Mouse (Mus musculus) lung, embryonic 16.5 days (tissue): Measurements from ENCODE around the gene Zfp839. TPM values are rescaled to one million over a fixed set of nuclear protein-coding genes. Genes with fewer than 3 reads are reported as not detected.

Source experiments
- ATAC-seq: fragments of 200-750 bp; cut with Nextera tagmentation; 2 replicates; pipeline ENCODE4 v1.8.0; 2017; ENCODE audit warnings: low read depth, mild to moderate bottlenecking, moderate library complexity
- H3K27ac ChIP-seq: fragments of 300-500 bp; sonication (generic); 2 replicates; pipeline ENCODE4 v1.5.1; 2014; ENCODE audit warnings: mild to moderate bottlenecking, control low read depth, low read length
- H3K27me3 ChIP-seq: fragments of 300-500 bp; sonication (generic); 2 replicates; pipeline ENCODE4 v1.6.1; 2014; ENCODE audit warnings: low read depth, low read length, mixed read lengths; ENCODE audit not compliant: control insufficient read depth, insufficient read depth
- H3K36me3 ChIP-seq: fragments of 300-500 bp; sonication (generic); 2 replicates; pipeline ENCODE4 v1.6.1; 2014; ENCODE audit warnings: low read length; ENCODE audit not compliant: control insufficient read depth, insufficient read depth
- H3K4me1 ChIP-seq: fragments of 300-500 bp; sonication (generic); replicated peaks from 2 replicates; pipeline ENCODE4 v1.6.1; 2014; ENCODE audit warnings: low read length, mixed read lengths; ENCODE audit not compliant: control insufficient read depth, insufficient read depth
- H3K4me2 ChIP-seq: fragments of 300-500 bp; sonication (generic); 2 replicates; pipeline ENCODE4 v1.6.1; 2014; ENCODE audit warnings: low read depth, low read length, control low read depth
- H3K4me3 ChIP-seq: fragments of 300-500 bp; sonication (generic); 2 replicates; pipeline ENCODE4 v1.5.1; 2014; ENCODE audit warnings: mild to moderate bottlenecking, low read length, control low read depth
- H3K9ac ChIP-seq: fragments of 300-500 bp; sonication (generic); 2 replicates; pipeline ENCODE4 v1.6.1; 2014; ENCODE audit warnings: low read length, control low read depth
- H3K9me3 ChIP-seq: fragments of 300-500 bp; sonication (generic); 2 replicates; pipeline ENCODE4 v1.6.1; 2016; ENCODE audit warnings: low read length; ENCODE audit not compliant: control insufficient read depth
- WGBS: fragments of 180-500 bp; shearing (Covaris S2); extraction: QIAGEN DNeasy Blood & Tissue Kit; methylation state at CpG from one replicate; pipeline ENCODE4 v1.1.7; 2014; 5-methylcytosine and 5-hydroxymethylcytosine counted together
- polyA plus RNA-seq: library from polyadenylated mRNA; unstranded; fragments of >200 nt; fragmentation: Nextera tagmentation; extraction: Ambion mirVana; gene quantifications from 2 replicates; pipeline ENCODE4 v1.2.1, GENCODE M21; 2015

The Zfp839 gene
- polyA plus RNA-seq, 1 experiment from 2014 or later, result 5.8 TPM

GRCm38 (mm10) chr12:110861256-110861655 lies 11.2 kb downstream of the Zfp839 start:
- H3K4me1 ChIP-seq, result no peaks in the 10 kb centered on the region
- H3K27ac ChIP-seq, result no peak overlapping the region
- H3K4me2 ChIP-seq, result no peak overlapping the region
- no peaks in the 10 kb centered on the region for H3K9me3 ChIP-seq
- H3K36me3 ChIP-seq, result peaks cover 6% of the 10 kb centered on the region; the same call in 1 of the 2 replicates
- WGBS, result 44% methylated on average over 7 of the region's 7 CpGs
- H3K9ac ChIP-seq, result no peak overlapping the region
- H3K4me3 ChIP-seq, result no peak overlapping the region
- H3K27me3 ChIP-seq, result no peaks in the 10 kb centered on the region
- no peak for ATAC-seq

- H3K27me3 ChIP-seq, result no peaks in the 10 kb centered on the region
- H3K4me1 ChIP-seq, result no peaks in the 10 kb centered on the region
- no peaks in the 10 kb centered on the region for H3K9me3 ChIP-seq
- H3K4me3 ChIP-seq, result no peak overlapping the region
- H3K9ac ChIP-seq, result no peak overlapping the region
- H3K27ac ChIP-seq, result no peak overlapping the region
- H3K4me2 ChIP-seq, result no peak overlapping the region
- no peak for ATAC-seq
- H3K36me3 ChIP-seq, result peaks cover 10% of the 10 kb centered on the region
- 86% methylated on average over 6 of the region's 6 CpGs for WGBS
Measured at GRCm38 (mm10) chr12:110864008-110864407, 14.0 kb downstream of the Zfp839 start.

- Histone ChIP-seq H3K9ac (no peak overlapping the region), H3K4me3 (no peak overlapping the region), H3K27me3 (no peaks in the 10 kb centered on the region), H3K27ac (no peak overlapping the region), H3K4me1 (no peaks in the 10 kb centered on the region), H3K36me3 (peaks cover 16% of the 10 kb centered on the region), H3K4me2 (no peak overlapping the region), H3K9me3 (no peaks in the 10 kb centered on the region)
- 63% methylated on average over 5 of the region's 6 CpGs for WGBS
- ATAC-seq, result no peak
Measured at GRCm38 (mm10) chr12:110865571-110865970, 15.5 kb downstream of the Zfp839 start.

GRCm38 (mm10) chr12:110865989-110866388 lies 15.9 kb downstream of the Zfp839 start:
- 85% methylated on average over 10 of the region's 10 CpGs for WGBS
- H3K27me3 ChIP-seq, result no peaks in the 10 kb centered on the region
- no peaks in the 10 kb centered on the region for H3K9me3 ChIP-seq
- no peaks in the 10 kb centered on the region for H3K4me1 ChIP-seq
- H3K36me3 ChIP-seq, result peaks cover 16% of the 10 kb centered on the region
- no peak for ATAC-seq
- no peak overlapping the region for H3K4me2 ChIP-seq
- H3K9ac ChIP-seq, result no peak overlapping the region
- no peak overlapping the region for H3K4me3 ChIP-seq
- H3K27ac ChIP-seq, result no peak overlapping the region

- 86% methylated on average over 4 of the region's 4 CpGs for WGBS
- H3K36me3 ChIP-seq, result peaks cover 27% of the 10 kb centered on the region
- ATAC-seq, result no peak
Measured at GRCm38 (mm10) chr12:110870107-110870506, 20.1 kb downstream of the Zfp839 start.

GRCm38 (mm10) chr12:110871247-110871646 lies 21.2 kb downstream of the Zfp839 start:
- 72% methylated on average over 5 of the region's 5 CpGs for WGBS
- no peak overlapping the region for H3K4me3 ChIP-seq
- no peaks in the 10 kb centered on the region for H3K27me3 ChIP-seq
- H3K4me1 ChIP-seq, result no peaks in the 10 kb centered on the region
- no peak overlapping the region for H3K27ac ChIP-seq
- H3K9me3 ChIP-seq, result no peaks in the 10 kb centered on the region
- H3K4me2 ChIP-seq, result no peak overlapping the region
- no peak overlapping the region for H3K9ac ChIP-seq
- ATAC-seq, result no peak
- H3K36me3 ChIP-seq, result peaks cover 32% of the 10 kb centered on the region

More at GRCm38 (mm10) chr12:110870107-110870506, 20.1 kb downstream of the Zfp839 start:
- Histone ChIP-seq H3K4me1 (no peaks in the 10 kb centered on the region), H3K4me3 (no peak overlapping the region), H3K27ac (no peak overlapping the region), H3K4me2 (no peak overlapping the region), H3K9ac (no peak overlapping the region), H3K9me3 (no peaks in the 10 kb centered on the region), H3K27me3 (no peaks in the 10 kb centered on the region)

- WGBS, result 82% methylated on average over 2 of the region's 2 CpGs
- H3K4me2 ChIP-seq, result no peak overlapping the region
- no peaks in the 10 kb centered on the region for H3K27me3 ChIP-seq
- H3K9ac ChIP-seq, result no peak overlapping the region
- no peak for ATAC-seq
- H3K36me3 ChIP-seq, result peaks cover 32% of the 10 kb centered on the region
- H3K27ac ChIP-seq, result no peak overlapping the region
- H3K4me3 ChIP-seq, result no peak overlapping the region
- no peaks in the 10 kb centered on the region for H3K4me1 ChIP-seq
- H3K9me3 ChIP-seq, result no peaks in the 10 kb centered on the region
Measured at GRCm38 (mm10) chr12:110875351-110875750, 25.3 kb downstream of the Zfp839 start.

- H3K9me3 ChIP-seq, result no peaks in the 10 kb centered on the region
- H3K4me3 ChIP-seq, result no peak overlapping the region
- ATAC-seq, result no peak
- no peaks in the 10 kb centered on the region for H3K4me1 ChIP-seq
- no peak overlapping the region for H3K4me2 ChIP-seq
- WGBS, result 86% methylated on average over 7 of the region's 7 CpGs
- H3K27me3 ChIP-seq, result no peaks in the 10 kb centered on the region
- no peak overlapping the region for H3K9ac ChIP-seq
- H3K27ac ChIP-seq, result no peak overlapping the region
- peaks cover 17% of the 10 kb centered on the region for H3K36me3 ChIP-seq
Measured at GRCm38 (mm10) chr12:110882291-110882690, 32.2 kb downstream of the Zfp839 start.

- 93% methylated on average over 2 of the region's 2 CpGs for WGBS
Measured at GRCm38 (mm10) chr12:110885251-110885650, 35.2 kb downstream of the Zfp839 start.

GRCm38 (mm10) chr12:110888106-110888505 lies 38.1 kb downstream of the Zfp839 start:
- no peak for ATAC-seq
- peaks cover 15% of the 10 kb centered on the region for H3K4me1 ChIP-seq
- peak overlapping the region; percentile 76 for H3K9ac ChIP-seq
- no peaks in the 10 kb centered on the region for H3K9me3 ChIP-seq
- WGBS, result 33% methylated on average over 12 of the region's 12 CpGs
- no peak overlapping the region for H3K27ac ChIP-seq
- peaks cover 5% of the 10 kb centered on the region; the same call in 1 of the 2 replicates for H3K36me3 ChIP-seq
- peak overlapping the region; percentile 88 for H3K4me2 ChIP-seq
- H3K27me3 ChIP-seq, result no peaks in the 10 kb centered on the region
- peak overlapping the region; percentile 78 for H3K4me3 ChIP-seq

More at GRCm38 (mm10) chr12:110885251-110885650, 35.2 kb downstream of the Zfp839 start:
- no peaks in the 10 kb centered on the region for H3K9me3 ChIP-seq
- H3K27me3 ChIP-seq, result no peaks in the 10 kb centered on the region
- no peak overlapping the region for H3K4me3 ChIP-seq
- no peak overlapping the region for H3K9ac ChIP-seq
- ATAC-seq, result no peak
- H3K36me3 ChIP-seq, result peaks cover 7% of the 10 kb centered on the region; the same call in 1 of the 2 replicates
- H3K27ac ChIP-seq, result no peak overlapping the region
- no peak overlapping the region for H3K4me2 ChIP-seq
- peaks cover 14% of the 10 kb centered on the region for H3K4me1 ChIP-seq
